Mouse (Mus musculus): Measurements from ENCODE around the gene Ehd4.

Ehd4 gene

GRCm38 (mm10) chr2:120116362-120116761 is 38.0 kb downstream of the Ehd4 start:
- in situ Hi-C loops (cut with MboI; ENCODE audit: low pct_unique_long_range_greater_than_20kb in 1 of 2, low sequenced_read_pairs in 2 of 2, unreplicated experiment in 1 of 2), result no loop called here

- in situ Hi-C loops (cut with MboI; ENCODE audit: low pct_unique_long_range_greater_than_20kb in 1 of 2, low sequenced_read_pairs in 2 of 2, unreplicated experiment in 1 of 2), result no loop called here
Observed at GRCm38 (mm10) chr2:120114977-120115376, 39.4 kb downstream of the Ehd4 start.

GRCm38 (mm10) chr2:120113963-120114362 is 40.4 kb downstream of the Ehd4 start:
- in situ Hi-C loops (cut with MboI; ENCODE audit: low pct_unique_long_range_greater_than_20kb in 1 of 2, low sequenced_read_pairs in 2 of 2, unreplicated experiment in 1 of 2), result no loop called here

- in situ Hi-C loops (cut with MboI; ENCODE audit: low pct_unique_long_range_greater_than_20kb in 1 of 2, low sequenced_read_pairs in 2 of 2, unreplicated experiment in 1 of 2), result no loop called here
Observed at GRCm38 (mm10) chr2:120113476-120113875, 40.9 kb downstream of the Ehd4 start.

GRCm38 (mm10) chr2:120111596-120111995 is 42.8 kb downstream of the Ehd4 start:
- in situ Hi-C loops (cut with MboI; ENCODE audit: low pct_unique_long_range_greater_than_20kb in 1 of 2, low sequenced_read_pairs in 2 of 2, unreplicated experiment in 1 of 2), result no loop called here

DNA sequence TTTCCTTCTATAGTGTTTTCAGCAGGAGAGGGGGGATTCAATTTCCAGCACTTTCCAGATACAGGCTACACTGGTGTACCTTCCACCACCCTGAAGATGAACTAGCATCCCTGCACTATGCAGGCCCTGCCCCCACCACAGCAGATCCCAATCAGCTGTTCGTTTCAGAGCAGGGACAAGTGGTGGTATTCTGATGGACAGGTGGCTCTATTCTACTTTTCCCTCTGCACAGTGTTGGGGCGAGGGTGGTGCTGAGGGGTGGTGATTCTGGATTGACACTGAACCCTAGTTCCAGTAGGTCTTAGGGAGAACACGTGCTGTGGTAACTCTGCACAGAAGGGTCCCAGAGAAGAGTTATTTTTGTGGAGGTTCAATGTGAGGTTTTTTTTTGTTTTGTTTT is 43.2 kb downstream of the Ehd4 start:
- in situ Hi-C loops (cut with MboI; ENCODE audit: low pct_unique_long_range_greater_than_20kb in 1 of 2, low sequenced_read_pairs in 2 of 2, unreplicated experiment in 1 of 2), result no loop called here

- in situ Hi-C loops (cut with MboI; ENCODE audit: low pct_unique_long_range_greater_than_20kb in 1 of 2, low sequenced_read_pairs in 2 of 2, unreplicated experiment in 1 of 2), result no loop called here
Observed at GRCm38 (mm10) chr2:120108077-120108476, 46.3 kb downstream of the Ehd4 start.

- in situ Hi-C loops (cut with MboI; ENCODE audit: low pct_unique_long_range_greater_than_20kb in 1 of 2, low sequenced_read_pairs in 2 of 2, unreplicated experiment in 1 of 2), result no loop called here
Observed at GRCm38 (mm10) chr2:120107446-120107845, 47.0 kb downstream of the Ehd4 start.

GRCm38 (mm10) chr2:120106397-120106973 is 47.9 kb downstream of the Ehd4 start:
- in situ Hi-C loops (cut with MboI; ENCODE audit: low pct_unique_long_range_greater_than_20kb in 1 of 2, low sequenced_read_pairs in 2 of 2, unreplicated experiment in 1 of 2), result no loop called here

DNA sequence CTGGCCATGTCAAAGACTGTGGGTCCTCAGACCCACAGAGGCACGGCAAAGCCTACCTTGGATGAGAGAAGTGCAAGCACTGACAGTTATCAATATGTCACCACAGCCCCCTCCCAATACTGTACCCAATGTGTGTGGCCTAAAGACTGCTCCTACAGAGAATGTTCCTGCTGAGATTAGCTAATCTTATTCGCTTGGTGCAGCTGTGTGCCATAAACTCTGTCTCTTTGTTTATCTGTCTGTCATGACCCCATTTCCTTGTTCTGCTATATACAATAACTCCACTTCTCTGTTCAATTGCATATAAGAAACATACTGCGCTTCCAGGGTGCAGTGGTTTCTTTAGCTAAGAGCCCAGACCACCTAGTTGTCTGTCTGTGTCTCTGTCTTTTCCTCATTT is 48.5 kb downstream of the Ehd4 start:
- in situ Hi-C loops (cut with MboI; ENCODE audit: low pct_unique_long_range_greater_than_20kb in 1 of 2, low sequenced_read_pairs in 2 of 2, unreplicated experiment in 1 of 2), result no loop called here

DNA sequence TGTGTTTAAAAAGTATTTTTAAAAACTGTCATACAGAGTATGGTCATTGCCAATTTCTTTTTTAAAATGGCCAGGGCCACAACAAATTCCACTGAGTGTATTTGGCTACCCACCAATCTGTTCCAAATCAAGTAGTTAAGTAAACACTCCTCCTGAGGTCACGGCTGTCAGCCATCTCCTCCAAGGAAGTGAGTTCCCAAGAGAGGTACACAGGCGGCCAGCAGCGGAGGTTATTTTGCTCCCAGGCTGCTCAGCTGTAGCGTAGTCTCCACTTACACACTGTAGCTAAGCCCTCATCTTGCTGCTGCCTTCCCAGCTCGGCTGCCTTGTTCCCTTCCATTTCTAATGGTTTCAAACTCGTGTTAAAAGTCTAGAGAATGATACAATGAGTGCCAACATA is 51.5 kb downstream of the Ehd4 start:
- in situ Hi-C loops (cut with MboI; ENCODE audit: low pct_unique_long_range_greater_than_20kb in 1 of 2, low sequenced_read_pairs in 2 of 2, unreplicated experiment in 1 of 2), result no loop called here

DNA sequence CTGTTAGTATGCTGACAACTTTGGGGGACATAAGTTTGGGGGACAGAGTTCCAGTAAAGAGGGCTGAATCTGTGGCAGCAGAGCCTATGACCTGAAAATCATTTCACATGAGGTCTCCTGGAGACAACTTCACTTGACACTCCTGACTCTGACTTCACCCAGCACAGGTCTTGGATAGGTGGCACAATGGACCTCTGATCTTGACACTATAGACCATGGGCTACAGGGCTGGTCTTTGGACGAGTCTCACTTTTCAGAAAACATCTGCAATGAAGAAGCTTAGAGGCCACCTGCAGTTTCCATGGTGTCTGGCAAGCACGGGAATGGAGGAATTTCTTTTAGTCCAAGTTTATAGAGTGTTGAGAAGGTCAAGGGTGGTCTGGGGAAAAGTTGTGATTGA is 52.0 kb downstream of the Ehd4 start:
- in situ Hi-C loops (cut with MboI; ENCODE audit: low pct_unique_long_range_greater_than_20kb in 1 of 2, low sequenced_read_pairs in 2 of 2, unreplicated experiment in 1 of 2), result no loop called here

DNA sequence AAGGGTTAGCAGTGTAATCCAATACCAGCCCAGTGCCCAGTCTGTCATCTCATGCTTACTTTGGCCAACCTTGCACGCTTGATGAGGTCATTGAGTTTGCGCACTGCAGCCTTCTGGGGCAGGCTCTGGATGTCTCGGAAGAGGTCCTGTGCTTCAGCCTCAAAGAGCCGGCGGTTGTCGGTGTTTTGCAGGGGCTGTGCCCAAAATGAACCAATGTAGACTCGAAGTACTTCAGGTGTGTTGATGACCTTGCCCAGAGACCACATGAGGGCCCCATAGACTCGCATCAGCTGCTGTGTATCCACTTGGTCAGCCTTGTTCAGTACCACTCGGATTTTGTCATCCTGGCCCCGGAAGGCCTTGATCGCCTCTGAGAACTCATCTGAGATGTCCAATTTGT is 52.4 kb downstream of the Ehd4 start:
- in situ Hi-C loops (cut with MboI; ENCODE audit: low pct_unique_long_range_greater_than_20kb in 1 of 2, low sequenced_read_pairs in 2 of 2, unreplicated experiment in 1 of 2), result no loop called here

DNA sequence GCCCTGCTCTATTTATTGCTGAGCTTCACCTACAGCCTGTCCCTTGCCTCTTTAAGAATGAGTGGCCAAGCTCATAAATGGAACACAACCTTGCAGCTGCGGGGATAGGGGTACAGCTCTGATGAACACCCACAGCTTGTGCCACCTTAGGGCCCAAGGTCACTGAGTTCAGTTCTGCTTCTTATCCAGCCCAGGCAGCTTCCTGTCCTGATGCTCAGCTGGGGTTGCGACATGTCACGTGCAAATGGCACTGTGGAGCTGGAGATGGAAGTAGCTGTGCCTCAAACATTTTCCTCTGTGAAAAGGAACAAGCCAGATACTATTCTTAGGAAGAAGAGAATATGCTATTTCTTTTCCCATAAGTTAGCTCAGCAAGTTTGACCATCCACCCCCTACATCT is 54.5 kb downstream of the Ehd4 start:
- in situ Hi-C loops (cut with MboI; ENCODE audit: low pct_unique_long_range_greater_than_20kb in 1 of 2, low sequenced_read_pairs in 2 of 2, unreplicated experiment in 1 of 2), result no loop called here

DNA sequence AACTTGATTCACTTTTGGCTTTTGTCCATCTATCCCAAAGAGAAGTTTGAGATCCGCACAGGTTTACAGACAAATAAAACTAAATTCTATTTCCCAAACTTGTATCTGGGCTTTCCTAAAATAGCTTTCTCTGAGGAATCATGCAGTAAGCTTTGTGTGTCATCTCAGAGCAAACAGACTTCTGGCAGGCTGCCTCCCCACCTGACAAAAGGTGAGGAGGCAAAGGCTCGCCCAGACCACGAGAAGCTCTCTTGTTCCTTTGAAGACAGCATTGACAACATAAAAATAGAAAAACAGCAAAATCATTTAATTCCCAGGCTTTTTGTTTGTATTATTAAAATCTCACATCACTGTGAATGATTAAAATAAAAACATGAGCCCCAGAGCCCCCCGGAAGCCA is 55.1 kb downstream of the Ehd4 start:
- in situ Hi-C loops (cut with MboI; ENCODE audit: low pct_unique_long_range_greater_than_20kb in 1 of 2, low sequenced_read_pairs in 2 of 2, unreplicated experiment in 1 of 2), result no loop called here

DNA sequence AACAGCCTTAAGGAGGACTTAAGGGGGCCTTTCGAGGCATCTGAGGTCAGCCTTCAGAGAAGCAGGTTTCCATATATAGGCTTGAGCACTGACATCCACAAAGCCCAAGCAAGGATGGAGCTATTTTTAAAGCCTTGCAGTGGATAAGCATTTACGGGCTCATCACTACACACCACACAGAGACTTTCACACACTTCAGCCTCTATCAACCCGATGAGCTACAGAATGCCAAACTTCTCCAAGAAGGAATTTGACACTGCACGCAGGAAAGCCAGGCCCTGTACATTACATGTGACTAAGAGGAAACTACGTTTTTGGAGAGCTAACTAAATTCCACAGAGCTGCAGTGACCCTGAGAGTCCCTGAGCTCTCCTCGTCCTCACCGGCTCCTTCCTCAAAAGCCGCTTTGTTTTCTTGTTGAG is 55.6 kb downstream of the Ehd4 start:
- in situ Hi-C loops (cut with MboI; ENCODE audit: low pct_unique_long_range_greater_than_20kb in 1 of 2, low sequenced_read_pairs in 2 of 2, unreplicated experiment in 1 of 2), result no loop called here

GRCm38 (mm10) chr2:120097868-120098267 is 56.5 kb downstream of the Ehd4 start:
- in situ Hi-C loops (cut with MboI; ENCODE audit: low pct_unique_long_range_greater_than_20kb in 1 of 2, low sequenced_read_pairs in 2 of 2, unreplicated experiment in 1 of 2), result no loop called here

GRCm38 (mm10) chr2:120096711-120097110 is 57.7 kb downstream of the Ehd4 start:
- in situ Hi-C loops (cut with MboI; ENCODE audit: low pct_unique_long_range_greater_than_20kb in 1 of 2, low sequenced_read_pairs in 2 of 2, unreplicated experiment in 1 of 2), result no loop called here

GRCm38 (mm10) chr2:120096191-120096590 is 58.2 kb downstream of the Ehd4 start:
- in situ Hi-C loops (cut with MboI; ENCODE audit: low pct_unique_long_range_greater_than_20kb in 1 of 2, low sequenced_read_pairs in 2 of 2, unreplicated experiment in 1 of 2), result no loop called here

GRCm38 (mm10) chr2:120095171-120095570 is 59.2 kb downstream of the Ehd4 start:
- in situ Hi-C loops (cut with MboI; ENCODE audit: low pct_unique_long_range_greater_than_20kb in 1 of 2, low sequenced_read_pairs in 2 of 2, unreplicated experiment in 1 of 2), result no loop called here
